Mouse (Mus musculus) WW6 (cell line): ENCODE data around the gene Bfsp1.

Experiments used
- DNase-seq: peaks from one replicate; pipeline ENCODE4 v3.0.0-alpha.2; 2013; ENCODE audit warnings: low read depth, low spot score

Bfsp1 gene

GRCm38 (mm10) chr2:143796335-143797013, 66.5 kb downstream of the Bfsp1 start:
- DNase-seq = no peak

- DNase-seq = no peak
These were observed 67.1 kb downstream of the Bfsp1 start for GRCm38 (mm10) chr2:143795858-143796257.

GRCm38 (mm10) chr2:143789911-143790310, 73.1 kb downstream of the Bfsp1 start:
- DNase-seq = no peak

GRCm38 (mm10) chr2:143780310-143780709, 82.7 kb downstream of the Bfsp1 start:
- no peak for DNase-seq
